Mouse (Mus musculus) kidney, embryonic 16.5 days (tissue): ENCODE data around the gene Zfp945. TPM values are rescaled to one million over a fixed set of nuclear protein-coding genes. Genes with fewer than 3 reads are reported as not detected.

Source experiments
- ATAC-seq: fragments of 200-750 bp; cut with Nextera tagmentation; 2 replicates; pipeline ENCODE4 v1.8.0; 2017; ENCODE audit warnings: moderate TSS enrichment; ENCODE audit not compliant: low FRiP score, low TSS enrichment
- H3K27ac ChIP-seq: fragments of 300-500 bp; sonication (generic); 2 replicates; pipeline ENCODE4 v1.5.1; 2014; ENCODE audit warnings: low read length
- H3K27me3 ChIP-seq: fragments of 300-500 bp; sonication (generic); 2 replicates; pipeline ENCODE4 v1.6.1; 2014; ENCODE audit warnings: low read length, control low read depth, mixed read lengths; ENCODE audit not compliant: insufficient read depth
- H3K36me3 ChIP-seq: fragments of 300-500 bp; sonication (generic); 2 replicates; pipeline ENCODE4 v1.6.1; 2014; ENCODE audit warnings: low read length, control low read depth, mixed read lengths; ENCODE audit not compliant: insufficient read depth
- H3K4me1 ChIP-seq: fragments of 300-500 bp; sonication (generic); 2 replicates; pipeline ENCODE4 v1.6.1; 2014; ENCODE audit warnings: low read length, control low read depth, mixed read lengths; ENCODE audit not compliant: insufficient read depth
- H3K4me2 ChIP-seq: fragments of 300-500 bp; sonication (generic); replicated peaks from 2 replicates; pipeline ENCODE4 v1.6.1; 2014; ENCODE audit warnings: low read depth, low read length
- H3K4me3 ChIP-seq: fragments of 300-500 bp; sonication (generic); 2 replicates; pipeline ENCODE4 v1.5.1; 2014; ENCODE audit warnings: mild to moderate bottlenecking, low read length
- H3K9ac ChIP-seq: fragments of 300-500 bp; sonication (generic); replicated peaks from 2 replicates; pipeline ENCODE4 v1.6.1; 2014; ENCODE audit warnings: low read length
- H3K9me3 ChIP-seq: fragments of 300-500 bp; sonication (generic); 2 replicates; pipeline ENCODE4 v1.6.1; 2016; ENCODE audit warnings: low read length, control low read depth
- WGBS: fragments of 180-500 bp; shearing (Covaris S2); extraction: QIAGEN DNeasy Blood & Tissue Kit; methylation state at CpG from one replicate; pipeline ENCODE4 v1.1.7; 2014; 5-methylcytosine and 5-hydroxymethylcytosine counted together
- polyA plus RNA-seq: library from polyadenylated mRNA; unstranded; fragments of >200 nt; fragmentation: Nextera tagmentation; extraction: Ambion mirVana; gene quantifications from 2 replicates; pipeline ENCODE4 v1.2.1, GENCODE M21; 2015

Gene Zfp945
- polyA plus RNA-seq, 1 experiment from 2014 or later, result 21.0 TPM

- H3K4me2 ChIP-seq, result peak overlapping the region; percentile 51
- peak; percentile 96 for ATAC-seq
- no peaks in the 10 kb centered on the region for H3K27me3 ChIP-seq
- H3K9me3 ChIP-seq, result no peaks in the 10 kb centered on the region
- H3K4me1 ChIP-seq, result no peaks in the 10 kb centered on the region
- no peaks in the 10 kb centered on the region for H3K36me3 ChIP-seq
- peak overlapping the region; percentile 80 for H3K9ac ChIP-seq
- H3K27ac ChIP-seq, result peak overlapping the region; percentile 95
- peak overlapping the region; percentile 79 for H3K4me3 ChIP-seq
- WGBS, result 1% methylated on average over 28 of the region's 28 CpGs
These were observed 49.3 kb downstream of the Zfp945 start for GRCm38 (mm10) chr17:22817471-22818198.

GRCm38 (mm10) chr17:22799707-22800106, 67.2 kb downstream of the Zfp945 start:
- H3K27ac ChIP-seq, result no peak overlapping the region
- no peak overlapping the region for H3K4me2 ChIP-seq
- no peak overlapping the region for H3K9ac ChIP-seq
- no peaks in the 10 kb centered on the region for H3K9me3 ChIP-seq
- no peaks in the 10 kb centered on the region for H3K36me3 ChIP-seq
- WGBS, result 68% methylated on average over 2 of the region's 2 CpGs
- ATAC-seq, result no peak
- H3K4me1 ChIP-seq, result no peaks in the 10 kb centered on the region
- H3K4me3 ChIP-seq, result no peak overlapping the region
- H3K27me3 ChIP-seq, result no peaks in the 10 kb centered on the region

Other genes with a start within 250 kb of the Zfp945 start
- gene Vmn2r113, start 75.8 kb upstream of the Zfp945 start, polyA plus RNA-seq, result not detected in 2 replicates
- not detected in 2 replicates for gene Vmn2r-ps130, start 194.0 kb upstream of the Zfp945 start, polyA plus RNA-seq